Mouse (Mus musculus): ENCODE data around the gene Cd40. TPM values are rescaled to one million over a fixed set of nuclear protein-coding genes. Genes with fewer than 3 reads are reported as not detected.
A peak's percentile ranks its signal among the peaks of the same experiment; 100 is the strongest.

The Cd40 gene
- polyA plus RNA-seq, 3 experiments from 2014 or later = 1.9 to 2.7 (median 2.2) TPM

DNA sequence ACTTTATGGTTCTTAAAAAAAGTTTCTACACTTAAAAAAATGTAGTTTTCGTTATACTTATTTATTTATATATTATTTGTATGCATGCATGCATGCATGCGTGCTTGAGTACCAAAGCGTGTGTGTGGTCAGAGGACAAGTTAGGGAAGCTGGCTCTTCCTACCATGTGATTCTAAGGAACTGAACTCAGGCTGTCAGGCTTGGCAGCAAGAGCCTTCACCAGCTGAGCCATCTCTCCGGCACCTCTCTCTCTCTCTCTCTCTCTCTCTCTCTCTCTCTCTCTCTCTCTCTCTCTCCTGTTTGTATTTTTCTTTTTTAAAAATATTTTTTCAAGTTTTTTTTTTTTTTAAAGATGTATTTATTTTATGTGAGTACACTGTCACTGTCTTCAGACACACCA, 4.5 kb downstream of the Cd40 start:
- ATAC-seq = no peak

- no peak for ATAC-seq
Observed at GRCm38 (mm10) chr2:165061638-165062433, 6.4 kb downstream of the Cd40 start.

GRCm38 (mm10) chr2:165064489-165064888, 9.1 kb downstream of the Cd40 start:
- ATAC-seq = no peak

DNA sequence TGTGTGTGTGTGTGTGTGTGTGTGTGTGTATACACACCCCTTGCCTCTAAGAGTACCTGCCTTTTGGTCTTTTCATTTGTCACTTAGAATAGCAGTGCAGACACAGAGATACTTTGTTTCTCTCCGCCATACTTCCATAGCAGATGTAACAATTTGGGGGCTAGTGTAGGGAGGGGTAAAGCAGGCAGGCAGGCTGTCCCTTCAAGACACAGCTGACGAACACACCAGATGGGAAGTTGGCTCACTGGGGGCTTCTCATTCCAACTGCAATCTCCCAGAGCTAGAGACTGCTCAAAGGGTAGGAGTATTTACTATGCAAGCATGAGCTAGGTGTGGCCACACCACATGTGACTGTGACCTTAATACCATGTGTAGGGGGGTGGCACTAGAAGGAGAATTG, 13.4 kb downstream of the Cd40 start:
- no peak for ATAC-seq

DNA sequence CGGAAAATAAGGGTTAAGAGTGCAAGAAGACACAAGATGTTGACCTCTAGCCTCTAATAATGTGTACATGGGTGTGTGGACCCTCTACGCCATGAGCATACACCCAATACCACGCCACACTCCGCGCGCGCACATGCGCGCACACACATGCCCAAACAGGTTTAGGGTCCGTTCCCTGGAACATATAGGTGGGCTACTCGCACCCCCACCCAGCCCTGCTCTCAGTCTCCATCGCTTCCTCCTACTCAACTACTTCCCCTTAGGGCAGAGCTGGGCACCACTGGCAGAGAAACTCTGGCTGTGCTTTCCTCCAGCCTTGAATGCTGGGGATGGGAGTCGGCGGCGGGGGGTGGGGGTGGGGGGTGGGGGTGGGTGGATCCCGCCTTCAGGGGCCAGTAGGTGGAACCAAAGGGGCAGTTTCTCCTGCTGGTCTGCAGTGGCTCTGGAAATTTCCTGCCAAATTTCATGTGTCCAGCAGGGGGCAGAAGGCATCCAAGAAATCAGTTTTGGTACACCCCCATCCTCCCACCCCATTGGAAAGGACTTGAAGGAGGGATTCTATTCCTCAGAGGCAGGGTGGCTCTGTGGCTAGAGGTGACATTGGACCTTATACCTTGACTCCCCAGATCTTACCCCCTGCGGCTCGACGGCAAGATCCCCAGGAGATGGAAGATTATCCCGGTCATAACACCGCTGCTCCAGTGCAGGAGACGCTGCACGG, 14.8 kb downstream of the Cd40 start:
- no peak for ATAC-seq

DNA sequence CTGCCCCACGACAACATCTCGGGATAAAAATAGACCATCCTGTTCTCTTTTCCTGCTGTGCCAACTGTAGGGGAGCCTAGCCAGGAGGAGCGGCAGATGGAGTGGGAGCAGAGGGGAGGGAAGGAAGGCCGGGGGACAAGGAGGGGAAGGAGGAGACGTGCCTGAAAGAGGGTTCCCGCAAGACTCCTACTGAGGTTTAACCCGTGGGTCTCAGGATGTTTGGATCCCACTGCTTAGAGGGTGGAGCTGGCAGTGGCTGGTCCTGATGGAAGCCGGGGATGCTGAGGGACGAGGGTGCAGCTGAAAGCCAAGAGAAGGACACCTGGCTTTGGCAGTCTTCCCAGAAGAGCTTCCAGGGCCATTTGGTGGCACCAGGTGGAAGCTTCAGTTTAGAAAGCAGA, 18.0 kb downstream of the Cd40 start:
- no peak for ATAC-seq

GRCm38 (mm10) chr2:165074081-165074884, 18.9 kb downstream of the Cd40 start:
- no peak for ATAC-seq

GRCm38 (mm10) chr2:165074937-165075336, 19.5 kb downstream of the Cd40 start:
- peak; percentile 52 for ATAC-seq

DNA sequence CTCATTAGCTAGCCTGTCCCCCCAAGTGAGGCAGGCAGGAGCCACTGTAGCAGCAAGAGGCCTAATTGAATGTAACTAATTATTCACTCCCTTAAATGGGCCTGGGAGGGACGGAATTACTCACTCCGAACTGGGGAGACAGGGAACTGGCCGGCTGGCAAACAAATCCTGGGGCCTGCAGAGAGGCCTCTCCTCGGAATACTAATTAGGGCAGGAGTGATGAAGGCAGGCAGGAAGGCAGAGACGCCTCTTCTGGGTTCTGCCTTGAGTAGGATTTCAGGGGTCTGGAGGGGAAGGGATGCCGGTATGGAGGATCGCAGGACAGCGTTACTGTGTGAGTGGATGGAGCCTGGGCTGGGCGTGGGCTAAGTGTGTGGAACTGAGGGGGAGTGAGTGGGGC, 21.6 kb downstream of the Cd40 start:
- no peak for ATAC-seq

DNA sequence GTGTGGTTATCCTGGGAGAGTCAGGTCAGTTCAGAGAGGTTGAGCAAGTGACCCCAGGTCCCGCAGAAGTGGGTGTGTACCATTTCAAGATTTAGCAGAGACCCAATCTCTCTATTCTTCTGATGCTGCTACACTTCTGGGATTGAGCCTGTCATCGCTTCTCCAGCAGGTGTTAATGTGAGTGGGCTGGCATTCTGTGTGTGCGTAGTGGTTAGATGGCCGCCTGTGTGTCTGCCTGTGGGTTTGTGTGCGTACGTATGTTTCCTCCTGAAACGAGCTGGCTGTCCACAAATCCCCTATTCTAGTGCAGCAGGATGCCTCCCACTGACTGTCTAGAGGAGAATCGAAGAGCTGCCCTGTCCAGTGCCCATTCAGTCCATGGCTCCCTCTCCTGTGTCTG, 22.6 kb downstream of the Cd40 start:
- ATAC-seq = no peak

DNA sequence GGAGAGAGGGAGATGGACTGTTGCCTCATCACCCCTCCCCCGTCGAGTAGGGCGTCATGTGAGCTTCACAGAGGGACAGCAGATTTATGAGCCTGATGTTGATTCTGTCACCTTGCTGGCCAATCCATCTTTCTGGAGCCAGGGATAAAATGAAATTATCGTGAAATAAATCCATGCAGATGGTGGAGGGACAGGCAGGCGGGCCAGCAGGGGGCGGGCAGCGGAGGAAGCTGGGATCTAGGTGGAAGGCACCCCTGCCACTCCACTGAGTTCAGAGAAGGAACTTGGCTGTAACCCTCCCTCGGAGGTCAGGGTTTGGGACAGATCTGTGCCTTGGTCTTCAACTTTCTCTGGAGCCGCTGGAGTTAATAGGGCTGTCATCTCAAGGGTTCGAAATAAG, 23.2 kb downstream of the Cd40 start:
- no peak for ATAC-seq

DNA sequence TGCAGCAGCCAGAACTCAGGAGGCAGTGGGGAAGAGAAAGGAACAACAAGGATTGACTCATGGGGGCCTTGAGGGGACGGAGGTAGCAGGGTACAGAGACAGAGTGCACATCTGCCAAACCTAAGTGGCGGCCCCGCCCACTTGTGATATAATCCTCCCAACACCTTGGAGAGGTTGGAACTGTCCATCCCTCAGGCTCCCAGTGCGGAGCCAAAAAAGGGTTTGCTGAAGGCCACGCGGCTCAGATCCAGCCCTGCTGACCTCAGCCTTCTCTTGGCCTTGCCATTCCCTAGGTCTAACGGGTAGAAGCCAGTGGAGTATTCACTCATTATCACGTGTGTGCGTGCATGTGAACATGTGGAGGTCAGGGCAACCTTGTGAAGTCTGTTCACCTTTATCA, 25.2 kb downstream of the Cd40 start:
- no peak for ATAC-seq

DNA sequence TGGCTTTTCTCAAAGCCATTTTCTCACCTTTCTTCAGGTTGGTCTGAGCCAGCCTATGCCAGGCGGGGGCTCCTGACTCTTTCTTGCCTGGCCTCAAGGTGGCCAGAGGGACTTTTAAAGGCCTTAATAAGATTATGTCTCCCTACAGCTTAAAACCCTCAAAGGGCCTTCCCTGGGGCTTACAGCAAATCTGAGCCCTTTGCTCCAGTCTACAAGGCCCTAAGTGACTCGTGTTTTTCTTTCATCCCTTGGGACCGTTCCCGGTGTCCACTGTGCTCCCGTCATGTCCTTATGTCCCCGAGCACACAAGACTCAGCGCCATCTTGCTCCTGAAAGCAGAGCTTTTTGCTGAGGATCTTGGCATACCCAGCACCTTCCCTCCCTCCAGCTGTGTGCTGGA, 25.8 kb downstream of the Cd40 start:
- ATAC-seq = no peak

GRCm38 (mm10) chr2:165086634-165087033, 31.2 kb downstream of the Cd40 start:
- no peak for ATAC-seq

DNA sequence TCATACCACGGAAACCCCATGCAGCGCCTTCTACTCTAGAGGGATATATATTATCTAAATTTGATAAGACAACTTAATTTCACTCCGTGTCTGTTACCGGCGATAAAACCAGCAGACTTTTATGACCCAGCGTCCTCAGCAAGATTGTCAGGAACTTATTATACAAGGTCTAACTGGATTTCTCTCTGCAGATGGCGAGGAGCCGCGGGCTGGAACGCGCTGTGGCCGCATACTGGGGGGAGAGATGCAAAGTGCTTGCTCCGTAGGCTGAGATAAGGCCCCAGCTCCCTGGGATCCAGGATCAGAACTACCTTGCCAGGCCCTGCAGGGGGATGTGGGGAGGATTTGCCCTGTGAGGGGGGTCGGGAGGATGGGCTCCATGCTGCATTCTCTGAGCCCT, 34.0 kb downstream of the Cd40 start:
- ATAC-seq = no peak

- no peak for ATAC-seq
Observed at GRCm38 (mm10) chr2:165090650-165091049, 35.2 kb downstream of the Cd40 start, which contains the start of gene 1700025C18Rik. Gene 1700025C18Rik, minus strand, starts transcription at chr2:165090750.

DNA sequence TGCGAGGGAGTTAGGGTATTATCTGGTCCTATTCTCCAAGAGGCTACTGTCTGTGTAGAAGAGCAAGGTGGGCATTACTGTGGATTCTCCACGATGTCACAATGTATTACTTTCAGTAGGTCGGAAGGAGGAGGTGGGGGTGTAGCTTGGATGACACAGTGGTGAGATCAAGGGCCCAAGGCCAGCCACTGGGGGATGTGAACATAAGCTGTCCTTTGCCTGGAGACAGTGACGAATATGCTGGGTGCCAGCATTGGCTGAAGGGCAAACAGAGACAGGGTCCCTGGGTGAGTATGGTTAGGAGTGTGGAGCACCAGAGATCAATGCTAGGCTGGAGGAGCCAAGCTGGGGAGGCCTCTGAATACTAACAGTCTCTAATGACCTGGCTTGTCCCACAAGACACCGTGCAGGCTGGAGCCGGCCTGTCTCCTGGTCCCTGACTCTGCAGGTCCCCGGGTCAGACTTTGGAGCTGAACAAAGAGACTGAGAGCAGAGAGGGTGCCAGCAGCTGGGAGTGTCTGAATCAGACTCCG, 36.1 kb downstream of the Cd40 start:
- ATAC-seq = no peak

GRCm38 (mm10) chr2:165092393-165092792, 37.0 kb downstream of the Cd40 start:
- no peak for ATAC-seq

DNA sequence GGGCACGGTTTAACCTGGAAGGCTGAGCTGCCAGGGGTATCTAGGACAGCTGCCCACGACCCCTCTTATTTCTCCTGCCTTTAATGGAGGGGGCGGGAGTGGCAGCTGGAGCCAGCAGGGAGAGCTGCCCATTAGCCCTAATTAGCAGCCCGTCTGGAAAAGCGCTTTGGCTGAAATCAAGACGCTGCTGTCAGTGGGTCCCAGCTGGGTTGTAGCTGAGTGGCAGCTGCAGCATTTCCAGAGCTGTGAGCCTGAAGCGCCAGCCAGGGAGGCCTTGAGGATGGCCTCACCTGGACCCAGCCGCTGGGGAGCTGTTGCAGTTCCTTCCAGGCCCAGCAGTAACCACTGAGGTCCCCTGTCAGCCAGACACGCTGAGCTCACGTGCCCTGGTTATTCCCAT, 40.9 kb downstream of the Cd40 start:
- no peak for ATAC-seq

- no peak for ATAC-seq
Observed at GRCm38 (mm10) chr2:165098861-165099260, 43.4 kb downstream of the Cd40 start.

GRCm38 (mm10) chr2:165100749-165101148, 45.3 kb downstream of the Cd40 start:
- ATAC-seq = no peak

DNA sequence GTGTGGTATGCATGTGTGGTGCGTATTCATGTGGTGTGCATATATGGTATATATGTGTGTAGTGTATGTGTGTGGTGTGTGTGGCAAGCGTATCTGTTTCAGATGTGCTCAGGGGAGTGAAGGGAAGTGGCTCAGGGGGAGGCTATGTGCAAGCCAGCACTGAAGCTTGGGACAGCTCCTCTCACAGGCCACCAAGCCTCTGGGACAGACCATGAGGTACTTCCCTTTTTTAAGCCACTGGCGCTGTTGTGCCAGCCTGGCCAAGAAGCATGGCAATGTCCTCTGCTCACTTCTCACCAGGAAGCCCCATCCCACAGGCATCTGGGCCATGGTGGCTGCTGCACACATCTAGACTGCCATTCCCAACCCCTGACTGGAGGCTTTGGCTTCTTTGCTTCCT, 47.5 kb downstream of the Cd40 start:
- ATAC-seq = no peak

DNA sequence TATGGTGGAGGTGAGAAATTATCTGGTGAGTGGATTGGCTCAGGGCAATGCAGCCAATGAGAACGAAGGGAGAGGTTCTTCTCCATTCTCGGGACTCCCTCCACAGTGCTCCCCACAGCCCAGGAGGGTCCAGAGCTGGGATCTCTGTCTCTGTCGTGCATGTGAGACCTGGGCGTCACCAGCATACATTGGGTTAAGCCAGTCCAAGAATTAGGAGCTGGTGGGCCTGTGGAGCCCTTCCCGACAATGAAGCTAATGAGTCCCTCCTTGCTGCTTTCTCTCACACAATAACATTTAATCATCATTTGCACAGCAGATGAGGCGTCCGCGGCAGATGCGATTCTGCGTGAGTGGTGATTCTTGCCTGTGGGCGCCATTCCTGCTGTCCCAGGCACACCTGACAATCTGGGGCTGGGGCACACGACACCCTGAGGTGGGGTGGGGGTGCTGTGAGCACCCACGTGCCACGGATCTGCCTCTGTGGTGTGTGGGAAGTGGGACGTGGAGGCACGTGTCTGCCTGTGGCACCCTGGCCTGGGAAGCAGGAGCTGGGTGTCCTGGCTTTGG, 50.2 kb downstream of the Cd40 start:
- ATAC-seq = no peak

All from inflammation-experienced regulatory T-cells, adult 6 months (primary cell).